Mouse (Mus musculus): Measurements from ENCODE around the gene Slc9a3. TPM values are rescaled to one million over a fixed set of nuclear protein-coding genes. Genes with fewer than 3 reads are reported as not detected.

Gene Slc9a3
- polyA plus RNA-seq, 1 experiment from 2014 or later, result not detected

- Histone ChIP-seq H3K36me3 (ENCODE audit: control insufficient read depth, insufficient read depth, low read length) (no peaks in the 10 kb centered on the region), H3K4me2 (no peak overlapping the region), H3K27ac (ENCODE audit: low read depth, low read length) (no peak overlapping the region), H3K4me1 (replicated peaks; ENCODE audit: control insufficient read depth, insufficient read depth, low read length) (no peaks in the 10 kb centered on the region), H3K4me3 (ENCODE audit: low read depth, low read length) (no peak overlapping the region), H3K27me3 (replicated peaks; ENCODE audit: control insufficient read depth, insufficient read depth, low read length) (no peaks in the 10 kb centered on the region), H3K9me3 (ENCODE audit: control insufficient read depth, low read length) (no peaks in the 10 kb centered on the region), H3K9ac (ENCODE audit: low read depth, low read length) (no peak overlapping the region)
- no peak for DNase-seq (ENCODE audit: low spot score)
- ATAC-seq (replicated peaks; ENCODE audit: low FRiP score), result no peak
- WGBS, result 78% methylated on average over 7 of the region's 7 CpGs
Measured at GRCm38 (mm10) chr13:74138906-74139647, 17.8 kb downstream of the Slc9a3 start.

GRCm38 (mm10) chr13:74140793-74141192, 19.5 kb downstream of the Slc9a3 start:
- Histone ChIP-seq H3K27me3 (replicated peaks; ENCODE audit: control insufficient read depth, insufficient read depth, low read length) (no peaks in the 10 kb centered on the region), H3K9ac (ENCODE audit: low read depth, low read length) (no peak overlapping the region), H3K36me3 (ENCODE audit: control insufficient read depth, insufficient read depth, low read length) (no peaks in the 10 kb centered on the region), H3K27ac (ENCODE audit: low read depth, low read length) (no peak overlapping the region), H3K4me1 (replicated peaks; ENCODE audit: control insufficient read depth, insufficient read depth, low read length) (no peaks in the 10 kb centered on the region), H3K9me3 (ENCODE audit: control insufficient read depth, low read length) (no peaks in the 10 kb centered on the region), H3K4me3 (ENCODE audit: low read depth, low read length) (no peak overlapping the region), H3K4me2 (no peak overlapping the region)
- DNase-seq (ENCODE audit: low spot score) (no peak), ATAC-seq (replicated peaks; ENCODE audit: low FRiP score) (no peak)
- WGBS, result 82% methylated on average over 6 of the region's 6 CpGs

- no peak overlapping the region for H3K4me2 ChIP-seq
Measured at GRCm38 (mm10) chr13:74143282-74143681, 22.0 kb downstream of the Slc9a3 start.

GRCm38 (mm10) chr13:74144120-74144884, 23.0 kb downstream of the Slc9a3 start:
- H3K9me3 ChIP-seq (ENCODE audit: control insufficient read depth, low read length), result no peaks in the 10 kb centered on the region
- no peaks in the 10 kb centered on the region for H3K36me3 ChIP-seq (ENCODE audit: control insufficient read depth, insufficient read depth, low read length)
- no peak overlapping the region for H3K9ac ChIP-seq (ENCODE audit: low read depth, low read length)
- no peaks in the 10 kb centered on the region for H3K27me3 ChIP-seq (replicated peaks; ENCODE audit: control insufficient read depth, insufficient read depth, low read length)
- ATAC-seq (replicated peaks; ENCODE audit: low FRiP score), result no peak
- no peak for DNase-seq (ENCODE audit: low spot score)
- H3K27ac ChIP-seq (ENCODE audit: low read depth, low read length), result no peak overlapping the region
- H3K4me3 ChIP-seq (ENCODE audit: low read depth, low read length), result no peak overlapping the region
- 66% methylated on average over 7 of the region's 7 CpGs for WGBS
- no peak overlapping the region for H3K4me2 ChIP-seq
- no peaks in the 10 kb centered on the region for H3K4me1 ChIP-seq (replicated peaks; ENCODE audit: control insufficient read depth, insufficient read depth, low read length)

More at GRCm38 (mm10) chr13:74143282-74143681, 22.0 kb downstream of the Slc9a3 start:
- Histone ChIP-seq H3K9me3 (ENCODE audit: control insufficient read depth, low read length) (no peaks in the 10 kb centered on the region), H3K4me3 (ENCODE audit: low read depth, low read length) (no peak overlapping the region), H3K36me3 (ENCODE audit: control insufficient read depth, insufficient read depth, low read length) (no peaks in the 10 kb centered on the region), H3K4me1 (replicated peaks; ENCODE audit: control insufficient read depth, insufficient read depth, low read length) (no peaks in the 10 kb centered on the region), H3K27me3 (replicated peaks; ENCODE audit: control insufficient read depth, insufficient read depth, low read length) (no peaks in the 10 kb centered on the region), H3K9ac (ENCODE audit: low read depth, low read length) (no peak overlapping the region), H3K27ac (ENCODE audit: low read depth, low read length) (no peak overlapping the region)
- ATAC-seq (replicated peaks; ENCODE audit: low FRiP score) (no peak), DNase-seq (ENCODE audit: low spot score) (no peak)
- WGBS, result 60% methylated on average over 3 of the region's 3 CpGs

GRCm38 (mm10) chr13:74145983-74146622, 24.8 kb downstream of the Slc9a3 start:
- ATAC-seq (replicated peaks; ENCODE audit: low FRiP score), result no peak
- H3K36me3 ChIP-seq (ENCODE audit: control insufficient read depth, insufficient read depth, low read length), result no peaks in the 10 kb centered on the region
- no peak overlapping the region for H3K4me3 ChIP-seq (ENCODE audit: low read depth, low read length)
- no peaks in the 10 kb centered on the region for H3K27me3 ChIP-seq (replicated peaks; ENCODE audit: control insufficient read depth, insufficient read depth, low read length)
- H3K9ac ChIP-seq (ENCODE audit: low read depth, low read length), result no peak overlapping the region
- no peak overlapping the region for H3K27ac ChIP-seq (ENCODE audit: low read depth, low read length)
- WGBS, result 87% methylated on average over 3 of the region's 3 CpGs
- H3K4me2 ChIP-seq, result no peak overlapping the region
- no peaks in the 10 kb centered on the region for H3K9me3 ChIP-seq (ENCODE audit: control insufficient read depth, low read length)
- DNase-seq (ENCODE audit: low spot score), result no peak
- H3K4me1 ChIP-seq (replicated peaks; ENCODE audit: control insufficient read depth, insufficient read depth, low read length), result no peaks in the 10 kb centered on the region

GRCm38 (mm10) chr13:74147327-74147726, 26.1 kb downstream of the Slc9a3 start:
- WGBS, result 68% methylated on average over 2 of the region's 2 CpGs
- no peak for DNase-seq (ENCODE audit: low spot score)

GRCm38 (mm10) chr13:74166348-74167056, 45.2 kb downstream of the Slc9a3 start:
- WGBS, result 4% methylated on average over 19 of the region's 19 CpGs
- Histone ChIP-seq H3K27ac (ENCODE audit: low read depth, low read length) (no peak overlapping the region), H3K4me2 (peak overlapping the region; percentile 80), H3K36me3 (ENCODE audit: control insufficient read depth, insufficient read depth, low read length) (no peaks in the 10 kb centered on the region; the same call in 1 of the 2 replicates), H3K27me3 (replicated peaks; ENCODE audit: control insufficient read depth, insufficient read depth, low read length) (no peaks in the 10 kb centered on the region; the same call in 1 of the 2 replicates), H3K9ac (ENCODE audit: low read depth, low read length) (peak overlapping the region; percentile 60), H3K4me1 (replicated peaks; ENCODE audit: control insufficient read depth, insufficient read depth, low read length) (peaks cover 4% of the 10 kb centered on the region), H3K4me3 (ENCODE audit: low read depth, low read length) (peak overlapping the region; percentile 54), H3K9me3 (ENCODE audit: control insufficient read depth, low read length) (no peaks in the 10 kb centered on the region)
- peak; percentile 72 for DNase-seq (ENCODE audit: low spot score)
- ATAC-seq (replicated peaks; ENCODE audit: low FRiP score), result peak; percentile 89

More at GRCm38 (mm10) chr13:74147327-74147726, 26.1 kb downstream of the Slc9a3 start:
- ATAC-seq (replicated peaks; ENCODE audit: low FRiP score), result peak; percentile 76
- Histone ChIP-seq H3K4me3 (ENCODE audit: low read depth, low read length) (no peak overlapping the region), H3K27me3 (replicated peaks; ENCODE audit: control insufficient read depth, insufficient read depth, low read length) (no peaks in the 10 kb centered on the region), H3K9me3 (ENCODE audit: control insufficient read depth, low read length) (no peaks in the 10 kb centered on the region), H3K9ac (ENCODE audit: low read depth, low read length) (no peak overlapping the region), H3K4me1 (replicated peaks; ENCODE audit: control insufficient read depth, insufficient read depth, low read length) (no peaks in the 10 kb centered on the region), H3K36me3 (ENCODE audit: control insufficient read depth, insufficient read depth, low read length) (no peaks in the 10 kb centered on the region), H3K27ac (ENCODE audit: low read depth, low read length) (no peak overlapping the region), H3K4me2 (no peak overlapping the region)

GRCm38 (mm10) chr13:74167057-74167413, 45.8 kb downstream of the Slc9a3 start:
- Histone ChIP-seq H3K36me3 (ENCODE audit: control insufficient read depth, insufficient read depth, low read length) (no peaks in the 10 kb centered on the region; the same call in 1 of the 2 replicates), H3K4me2 (peak overlapping the region; percentile 80), H3K27ac (ENCODE audit: low read depth, low read length) (no peak overlapping the region), H3K4me1 (replicated peaks; ENCODE audit: control insufficient read depth, insufficient read depth, low read length) (peaks cover 4% of the 10 kb centered on the region), H3K27me3 (replicated peaks; ENCODE audit: control insufficient read depth, insufficient read depth, low read length) (no peaks in the 10 kb centered on the region; the same call in 1 of the 2 replicates), H3K9me3 (ENCODE audit: control insufficient read depth, low read length) (no peaks in the 10 kb centered on the region), H3K9ac (ENCODE audit: low read depth, low read length) (peak overlapping the region; percentile 60), H3K4me3 (ENCODE audit: low read depth, low read length) (peak overlapping the region; percentile 54)
- DNase-seq (ENCODE audit: low spot score), result no peak
- ATAC-seq (replicated peaks; ENCODE audit: low FRiP score), result peak; percentile 46
- WGBS, result 16% methylated on average over 9 of the region's 9 CpGs

All from liver, embryonic 11.5 days (tissue).